26 mouse cellular contexts compared by ENCODE assay signal in genomic region chr9:71611876-71612275, GRCm38 (mm10). TPM values are rescaled to one million over a fixed set of nuclear protein-coding genes. Genes with fewer than 3 reads are reported as not detected.
DNase-seq lines count a peak whose midpoint lies in the region; ATAC-seq and TF ChIP-seq lines count a peak whose summit lies in the region.
"Had no signal": no experiment of that assay in that cellular context is flagged by ENCODE, and none has a peak within 500 bp of the region (broad histone marks: within the 10 kb centered on the region; RNA-seq: fewer than 3 reads in every experiment).

No protein-coding gene starts in this region.

- WGBS in heart, adult 2 months, result 43% methylated on average over 4 of the region's 4 CpGs
- WGBS in heart, embryonic 12.5 days, result 57% methylated on average over 4 of the region's 4 CpGs
- WGBS in kidney, embryonic 15.5 days, result 66% methylated on average over 4 of the region's 4 CpGs
- WGBS in kidney, embryonic 16.5 days, result 65% methylated on average over 4 of the region's 4 CpGs
- WGBS in liver, adult 2 months, result 39% methylated on average over 4 of the region's 4 CpGs
- 73% methylated on average over 4 of the region's 4 CpGs for WGBS in liver, embryonic 12.5 days (ENCODE audit: insufficient replicate concordance)

- no peak for ATAC-seq in heart, embryonic 12.5 days (ENCODE audit: insufficient number of reproducible peaks, low FRiP score)
- ATAC-seq in kidney, embryonic 15.5 days (replicated peaks; ENCODE audit: low FRiP score), result no peak
- no peak for ATAC-seq in kidney, embryonic 16.5 days (ENCODE audit: low FRiP score, low TSS enrichment)
- no peak for ATAC-seq in liver, embryonic 12.5 days
- ATAC-seq: activated CD4-positive, CD25-positive, alpha-beta regulatory T cell, adult 4 months; forebrain, embryonic 14.5 days; hindbrain, embryonic 16.5 days; inflammation-experienced regulatory T-cells, adult 6 months; intestine, postnatal 0 days; Patski had no signal

- H3K4me3 ChIP-seq in heart, adult 2 months, result no peak overlapping the region
- H3K4me3 ChIP-seq in heart, embryonic 12.5 days, result no peak overlapping the region
- no peak overlapping the region for H3K4me3 ChIP-seq in kidney, embryonic 15.5 days (replicated peaks)
- H3K4me3 ChIP-seq in kidney, embryonic 16.5 days (ENCODE audit: low read length), result no peak overlapping the region
- H3K4me3 ChIP-seq in liver, adult 2 months (ENCODE audit: insufficient read depth, low read depth, low read length), result no peak overlapping the region
- no peak overlapping the region for H3K4me3 ChIP-seq in liver, embryonic 12.5 days
- H3K4me3 ChIP-seq: embryonic facial prominence, embryonic 15.5 days; erythroblast, embryonic 14.5 days; forebrain, embryonic 10.5 days; gastrocnemius, adult 2 months; hindbrain, embryonic 12.5 days had no signal

- no peaks in the 10 kb centered on the region for H3K36me3 ChIP-seq in heart, adult 2 months (ENCODE audit: control insufficient read depth, insufficient read depth, low read length)
- H3K36me3 ChIP-seq in heart, embryonic 12.5 days, result no peaks in the 10 kb centered on the region
- no peaks in the 10 kb centered on the region for H3K36me3 ChIP-seq in kidney, embryonic 15.5 days
- no peaks in the 10 kb centered on the region for H3K36me3 ChIP-seq in kidney, embryonic 16.5 days (ENCODE audit: insufficient read depth, low read length)
- no peaks in the 10 kb centered on the region for H3K36me3 ChIP-seq in liver, adult 2 months (ENCODE audit: control insufficient read depth, insufficient read depth, low read length)
- no peaks in the 10 kb centered on the region for H3K36me3 ChIP-seq in liver, embryonic 12.5 days
- H3K36me3 ChIP-seq: embryonic facial prominence, embryonic 15.5 days; forebrain, embryonic 10.5 days; hindbrain, embryonic 12.5 days had no signal

- H3K27me3 ChIP-seq in heart, adult 2 months (ENCODE audit: control insufficient read depth, insufficient read depth, low read length), result no peaks in the 10 kb centered on the region
- H3K27me3 ChIP-seq in heart, embryonic 12.5 days (replicated peaks), result no peaks in the 10 kb centered on the region
- H3K27me3 ChIP-seq in kidney, embryonic 15.5 days, result no peaks in the 10 kb centered on the region
- no peaks in the 10 kb centered on the region for H3K27me3 ChIP-seq in kidney, embryonic 16.5 days (ENCODE audit: insufficient read depth, low read length)
- H3K27me3 ChIP-seq in liver, adult 2 months (ENCODE audit: control insufficient read depth, insufficient read depth, low read length), result no peaks in the 10 kb centered on the region
- H3K27me3 ChIP-seq in liver, embryonic 12.5 days (replicated peaks), result peaks cover 17% of the 10 kb centered on the region
- H3K27me3 ChIP-seq: CH12.LX; embryonic facial prominence, embryonic 15.5 days; hindbrain, embryonic 12.5 days; Patski had no signal

- no peak for TF ChIP-seq POLR2A in heart, adult 2 months (IDR thresholded peaks at IDR 0.05; ENCODE audit: insufficient read depth, low read depth, low read length)
- no peak for TF ChIP-seq POLR2A in liver, adult 2 months (IDR thresholded peaks at IDR 0.05; ENCODE audit: extremely low read depth, insufficient read depth, low read length)

- TF ChIP-seq EP300 in heart, adult 2 months (IDR thresholded peaks at IDR 0.05; ENCODE audit: insufficient read depth, low read depth, low read length), result 0 out of 2 replicates have a peak, but pooled peaks have one; percentile 21

- no peak for TF ChIP-seq CTCF in heart, adult 2 months (IDR thresholded peaks at IDR 0.05)
- TF ChIP-seq CTCF in liver, adult 2 months (IDR thresholded peaks at IDR 0.05; ENCODE audit: low read depth, low read length), result no peak

- H3K27ac ChIP-seq in heart, adult 2 months, result peak overlapping the region; percentile 45
- no peak overlapping the region for H3K27ac ChIP-seq in heart, embryonic 12.5 days (ENCODE audit: poor library complexity, severe bottlenecking)
- H3K27ac ChIP-seq in kidney, embryonic 15.5 days, result peak overlapping the region; percentile 64
- no peak overlapping the region; the same call in 1 of the 2 replicates for H3K27ac ChIP-seq in kidney, embryonic 16.5 days (ENCODE audit: low read length)
- H3K27ac ChIP-seq in liver, adult 2 months (replicated peaks; ENCODE audit: insufficient read depth, low read depth, low read length), result no peak overlapping the region
- H3K27ac ChIP-seq in liver, embryonic 12.5 days, result no peak overlapping the region
- H3K27ac ChIP-seq: embryonic facial prominence, embryonic 15.5 days; forebrain, embryonic 10.5 days; gastrocnemius, adult 2 months; hindbrain, embryonic 12.5 days had no signal

- peak in 1 of 2 experiments; percentile 54 for DNase-seq in heart, adult 2 months
- peak; percentile 54 to 64 for DNase-seq in heart, postnatal 10 days
- DNase-seq in heart, adult 9 months (ENCODE audit: low spot score in 2 of 2), result no peak
- DNase-seq in liver, adult 2 months (ENCODE audit: extremely low read depth, low read depth, low spot score), result peak; percentile 67
- DNase-seq: adrenal gland, adult 8-10 months; cerebellum, adult 11 months; cerebellum, adult 8-10 months; cerebellum, postnatal 14 days; embryo, embryonic 11 days; gastrocnemius, adult 2 months had no signal

- intact Hi-C loops in heart, adult 2 months (cut with DNase I), result loop anchor here (2.0 kb wide), 1 partner anchor 21 kb away; no protein-coding TSS in a partner anchor
- intact Hi-C loops in heart, postnatal 10 days (cut with DNase I), result loop anchor here (2.0 kb wide), 1 partner anchor 21 kb away; no protein-coding TSS in a partner anchor

- H3K79me2 ChIP-seq in heart, adult 2 months (replicated peaks; ENCODE audit: control insufficient read depth, insufficient read depth, low read length), result no peaks in the 10 kb centered on the region
- no peaks in the 10 kb centered on the region for H3K79me2 ChIP-seq in liver, adult 2 months (ENCODE audit: control insufficient read depth, insufficient read depth, low read length)

- peaks cover 5% of the 10 kb centered on the region for H3K4me1 ChIP-seq in heart, adult 2 months (ENCODE audit: control insufficient read depth, insufficient read depth, low read length)
- H3K4me1 ChIP-seq in heart, embryonic 12.5 days (replicated peaks), result peaks cover 49% of the 10 kb centered on the region
- H3K4me1 ChIP-seq in kidney, embryonic 15.5 days, result peaks cover 27% of the 10 kb centered on the region
- peaks cover 9% of the 10 kb centered on the region; the same call in 1 of the 2 replicates for H3K4me1 ChIP-seq in kidney, embryonic 16.5 days (ENCODE audit: insufficient read depth, low read length)
- no peaks in the 10 kb centered on the region for H3K4me1 ChIP-seq in liver, adult 2 months (ENCODE audit: control insufficient read depth, insufficient read depth, low read length)
- peaks cover 8% of the 10 kb centered on the region for H3K4me1 ChIP-seq in liver, embryonic 12.5 days

- H3K9me3 ChIP-seq in heart, embryonic 12.5 days (replicated peaks), result no peaks in the 10 kb centered on the region
- H3K9me3 ChIP-seq in kidney, embryonic 15.5 days (replicated peaks), result no peaks in the 10 kb centered on the region
- H3K9me3 ChIP-seq in kidney, embryonic 16.5 days (ENCODE audit: low read length), result no peaks in the 10 kb centered on the region
- no peaks in the 10 kb centered on the region for H3K9me3 ChIP-seq in liver, embryonic 12.5 days (replicated peaks)
- H3K9me3 ChIP-seq: embryonic facial prominence, embryonic 15.5 days; forebrain, embryonic 10.5 days; hindbrain, embryonic 12.5 days had no signal

- H3K4me2 ChIP-seq in heart, embryonic 12.5 days, result no peak overlapping the region
- H3K4me2 ChIP-seq in kidney, embryonic 15.5 days, result no peak overlapping the region
- no peak overlapping the region for H3K4me2 ChIP-seq in kidney, embryonic 16.5 days (replicated peaks; ENCODE audit: low read depth, low read length)
- H3K4me2 ChIP-seq in liver, embryonic 12.5 days, result no peak overlapping the region
- H3K4me2 ChIP-seq: embryonic facial prominence, embryonic 15.5 days; hindbrain, embryonic 12.5 days had no signal

- H3K9ac ChIP-seq in heart, adult 2 months (ENCODE audit: low read depth, low read length), result no peak overlapping the region
- H3K9ac ChIP-seq in heart, embryonic 12.5 days, result no peak overlapping the region
- no peak overlapping the region for H3K9ac ChIP-seq in kidney, embryonic 15.5 days
- no peak overlapping the region for H3K9ac ChIP-seq in kidney, embryonic 16.5 days (replicated peaks; ENCODE audit: low read length)
- H3K9ac ChIP-seq in liver, adult 2 months (ENCODE audit: low read depth, low read length), result no peak overlapping the region
- H3K9ac ChIP-seq in liver, embryonic 12.5 days, result no peak overlapping the region
- H3K9ac ChIP-seq: embryonic facial prominence, embryonic 15.5 days; hindbrain, embryonic 12.5 days had no signal

RNA-seq across cellular contexts. Expression of gene Myzap, which starts 19.7 kb away (rescaled TPM):
- 100 to 1,000 TPM; 359 to 430 TPM for total RNA-seq in heart, adult 2 months (2021)
- 163 and 284 TPM in 2 replicates for polyA plus RNA-seq in heart, adult 2 months (2012; rRNA removed)
- polyA plus RNA-seq in heart, embryonic 12.5 days (2016; fragmentation: Nextera tagmentation; extraction: Ambion mirVana), result 64.7 and 65.3 TPM in 2 replicates
- 100 to 1,000 TPM; 325 to 374 TPM for total RNA-seq in heart, postnatal 10 days (2021)
- 14.5 and 17.3 TPM in 2 replicates for polyA plus RNA-seq in kidney, embryonic 15.5 days (2015; fragmentation: Nextera tagmentation; extraction: Ambion mirVana)
- 17.3 and 19.0 TPM in 2 replicates for polyA plus RNA-seq in kidney, embryonic 16.5 days (2015; fragmentation: Nextera tagmentation; extraction: Ambion mirVana)
- total RNA-seq in liver, adult 2 months (2014; rRNA removed), result 1.5 TPM in 2 replicates
- polyA plus RNA-seq in liver, adult 2 months (2012; rRNA removed), result 0.25 and 0.51 TPM in 2 replicates
- 4.4 TPM in 2 replicates for polyA plus RNA-seq in liver, embryonic 12.5 days (2016; fragmentation: Nextera tagmentation; extraction: Ambion mirVana)
- total RNA-seq: granulocyte monocyte progenitor cell, adult 5-6 weeks had no signal
- polyA plus RNA-seq: erythroblast, embryonic 14.5 days had no signal

Comparison
In these comparisons a context has a peak if more than half of its experiments do, and no peak if none do; other contexts are left out.
1. DNase-seq: peak in heart, postnatal 10 days (2 of 2) and liver, adult 2 months (single experiment); none in heart, adult 9 months (0 of 2).
2. H3K27ac ChIP-seq: peak in heart, adult 2 months (single experiment) and kidney, embryonic 15.5 days (single experiment); none in heart, embryonic 12.5 days (single experiment), kidney, embryonic 16.5 days (single experiment), liver, adult 2 months (single experiment) and liver, embryonic 12.5 days (single experiment).